Mouse (Mus musculus): ENCODE results near the gene Hoxc6.

Hoxc6 gene

DNA sequence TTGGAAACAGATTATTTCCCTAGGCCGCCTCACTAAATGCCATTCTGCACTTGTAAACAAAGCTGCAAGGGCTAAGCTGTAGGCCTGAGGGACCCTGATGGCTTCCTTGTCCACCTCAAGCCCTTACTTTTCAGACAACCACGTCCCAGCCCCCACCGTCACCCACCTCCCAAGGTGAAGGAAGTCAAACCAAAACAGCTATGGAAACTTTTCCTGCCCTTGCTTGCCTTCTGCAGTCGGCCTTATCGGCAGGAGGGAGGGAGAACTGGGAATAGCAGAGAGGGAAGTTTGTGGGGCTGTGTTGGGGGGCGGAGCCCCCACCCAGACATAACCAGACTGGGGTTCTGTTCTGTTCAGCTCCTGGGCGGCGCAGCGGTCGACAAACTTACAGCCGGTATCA lies 5.9 kb upstream of the Hoxc6 start:
- no peak for DNase-seq

DNA sequence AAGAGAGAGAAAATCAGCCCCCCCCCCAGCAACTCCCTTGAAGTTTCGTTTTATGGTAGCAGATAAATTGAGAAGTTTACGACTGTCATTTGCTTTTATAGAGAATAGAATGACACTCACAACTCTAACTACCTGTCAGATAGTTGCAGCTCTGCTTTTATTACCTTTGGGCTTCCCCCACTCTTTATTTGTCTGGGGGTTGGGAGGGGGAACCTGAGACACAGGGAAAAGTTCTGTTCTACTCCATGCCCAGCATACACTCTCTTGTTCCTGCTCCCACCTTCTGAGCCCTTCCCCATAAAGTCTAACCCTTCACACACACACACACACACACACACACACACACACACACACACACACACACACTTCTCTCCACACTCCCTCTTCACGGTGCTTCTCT lies 5.2 kb upstream of the Hoxc6 start:
- DNase-seq: no peak

DNA sequence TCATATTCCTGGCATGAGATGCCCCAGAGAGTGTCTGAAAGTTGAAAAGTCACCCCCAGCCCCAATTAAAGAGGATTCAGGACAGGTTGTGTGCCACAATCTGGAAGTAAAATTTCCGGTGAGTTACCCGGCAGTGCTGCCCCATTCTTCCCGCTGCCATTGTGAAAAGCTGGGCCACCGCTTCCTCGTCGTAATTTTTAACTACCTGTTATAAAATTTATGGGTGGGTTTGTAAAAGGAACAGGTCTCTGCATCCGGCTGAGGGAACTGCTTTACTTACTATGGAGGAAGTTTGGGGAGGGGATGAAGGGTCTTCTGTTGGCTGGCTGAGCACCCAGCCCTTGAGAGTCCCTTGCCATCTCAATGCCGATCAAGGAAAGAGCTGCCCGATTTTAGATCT lies 1.5 kb upstream of the Hoxc6 start:
- DNase-seq: peak; percentile 6

DNA sequence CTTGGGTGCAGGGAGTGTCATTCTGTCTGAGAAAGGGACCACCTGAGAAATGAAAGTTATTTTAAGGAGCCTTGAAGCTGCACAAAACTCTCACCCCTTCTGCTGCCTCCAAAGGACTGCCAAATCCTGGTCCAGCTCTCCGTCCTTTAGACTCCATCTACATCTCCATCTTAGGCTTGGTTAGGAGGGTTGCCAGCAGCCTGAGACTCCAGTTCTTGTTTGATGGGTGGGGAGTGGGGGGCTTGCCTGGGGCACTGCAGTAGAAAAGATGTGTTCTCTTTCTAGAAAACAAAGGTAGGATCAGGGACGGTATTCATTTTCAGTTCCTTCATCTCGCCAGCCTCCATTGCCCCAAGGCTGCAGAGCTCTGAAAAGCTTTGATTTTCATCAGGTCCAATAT lies 626 bp upstream of the Hoxc6 start:
- DNase-seq: peak; percentile 19

DNA sequence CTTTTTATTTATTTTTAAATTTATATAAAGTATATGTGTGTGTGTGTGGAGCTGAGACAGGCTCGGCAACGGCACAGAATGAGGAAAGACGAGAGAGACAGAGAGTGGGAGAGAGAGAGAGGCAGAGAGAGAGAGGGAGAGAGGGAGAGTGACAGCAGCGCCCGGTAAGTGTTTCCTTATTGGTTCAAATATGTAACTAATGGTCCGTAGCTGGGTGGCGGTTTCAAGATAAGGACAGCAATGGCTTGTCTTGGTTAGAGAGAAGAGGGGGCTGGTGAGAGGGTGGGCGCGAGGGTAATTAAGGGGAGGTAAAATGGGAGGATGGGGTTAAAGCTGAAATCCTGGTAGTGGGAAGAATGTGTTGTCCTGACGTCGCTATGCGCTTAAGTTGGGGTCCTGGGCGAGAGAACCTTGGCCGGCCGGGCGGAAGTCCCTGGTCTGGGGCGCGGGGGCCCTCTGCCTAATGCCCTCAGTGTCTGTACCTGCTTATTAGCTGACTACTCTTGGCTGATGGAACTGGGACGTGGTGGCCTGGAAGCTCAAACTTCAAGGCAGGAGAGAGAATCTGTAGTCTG lies 638 bp downstream of the Hoxc6 start:
- DNase-seq: no peak

DNA sequence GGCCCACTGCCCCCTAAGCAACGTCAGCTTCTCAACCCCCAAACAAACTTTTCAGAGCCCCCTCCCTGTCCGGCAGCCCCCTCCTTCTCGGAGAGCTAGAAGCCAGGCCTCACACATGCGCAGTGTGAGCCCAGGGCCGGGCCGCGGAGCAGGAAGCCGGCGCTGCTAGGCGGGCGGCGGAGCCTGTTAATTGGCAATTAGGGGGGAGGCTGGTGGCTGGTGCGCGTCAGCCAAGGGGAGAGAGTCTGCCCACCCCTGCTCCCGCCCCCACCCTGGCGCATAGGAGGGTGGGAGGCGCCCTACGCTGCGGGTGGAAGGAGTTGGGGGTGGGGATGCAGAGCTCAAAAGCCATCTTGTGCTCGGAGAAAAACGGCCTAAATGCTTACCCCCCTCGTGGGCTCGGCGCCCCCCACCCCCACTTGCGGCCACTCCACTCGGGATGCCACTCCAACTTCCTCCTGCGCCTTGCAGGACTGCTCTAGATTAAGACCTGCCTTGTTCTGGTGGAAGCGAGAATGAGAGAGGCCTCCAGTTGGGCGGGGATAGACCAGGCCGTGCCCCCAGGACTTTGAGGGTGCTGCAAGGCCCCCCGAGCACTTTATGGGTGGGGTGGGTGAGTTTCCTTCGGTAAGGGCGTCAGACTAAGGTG lies 1.2 kb downstream of the Hoxc6 start:
- peak; percentile 92 for DNase-seq

DNA sequence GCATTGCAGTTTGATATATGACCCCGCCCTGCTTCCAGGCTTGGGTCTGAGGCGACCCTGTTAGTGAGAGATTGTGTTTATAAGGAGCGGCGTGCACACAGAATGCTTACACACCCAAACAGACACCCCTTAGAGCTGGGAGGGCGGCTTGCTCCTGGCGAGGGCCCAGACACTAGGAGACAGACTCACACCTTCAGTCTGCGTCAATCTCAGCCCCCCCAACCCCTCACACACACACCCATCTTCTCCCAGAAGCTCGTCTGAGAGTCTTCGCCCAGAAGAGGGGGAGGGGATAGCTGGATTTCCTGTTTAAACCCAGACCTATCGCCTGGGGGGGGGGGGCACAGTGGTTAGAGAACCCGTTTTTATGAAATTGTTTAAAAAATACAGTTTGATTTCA lies 1.9 kb downstream of the Hoxc6 start:
- DNase-seq: peak; percentile 44

DNA sequence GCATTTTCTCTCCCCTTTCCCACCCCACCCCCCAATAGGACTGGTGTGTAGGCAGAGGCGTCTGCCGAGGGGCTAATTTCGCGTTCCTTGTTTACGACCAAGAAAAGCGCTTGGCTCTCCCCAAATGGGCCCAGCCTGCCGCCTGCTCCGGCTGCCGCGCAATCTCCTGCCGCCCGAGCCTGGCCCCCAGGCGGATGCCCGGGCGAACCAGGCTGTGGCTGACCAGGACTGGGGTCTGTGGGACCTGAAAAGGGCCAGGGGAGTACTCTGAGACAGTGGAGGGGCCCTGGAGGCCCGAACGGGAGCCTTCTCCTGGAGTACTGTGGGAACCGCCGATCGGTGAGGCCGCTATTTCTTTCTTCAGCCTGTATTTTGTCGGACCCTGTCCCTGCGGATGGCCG lies 2.4 kb downstream of the Hoxc6 start:
- no peak for DNase-seq

DNA sequence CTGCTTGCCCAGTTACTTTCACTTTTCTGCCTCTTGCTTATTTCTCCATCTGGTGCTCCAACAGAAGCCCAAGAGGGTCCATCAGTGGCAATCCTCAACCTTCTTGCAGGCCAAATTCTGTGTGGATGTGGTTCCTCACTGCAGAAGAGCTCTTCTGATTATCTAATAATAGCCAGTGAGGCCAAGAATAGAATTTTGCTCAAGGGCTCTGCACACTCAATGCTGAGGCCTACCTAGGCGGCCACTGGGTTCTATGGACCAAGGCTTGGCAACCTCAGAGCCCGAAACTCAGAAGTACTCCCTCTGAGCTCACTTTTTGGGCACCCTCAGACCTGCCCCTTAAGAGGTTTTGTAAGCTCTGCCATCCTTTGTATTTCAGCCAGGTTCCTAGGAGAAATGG lies 3.3 kb downstream of the Hoxc6 start:
- no peak for DNase-seq

DNA sequence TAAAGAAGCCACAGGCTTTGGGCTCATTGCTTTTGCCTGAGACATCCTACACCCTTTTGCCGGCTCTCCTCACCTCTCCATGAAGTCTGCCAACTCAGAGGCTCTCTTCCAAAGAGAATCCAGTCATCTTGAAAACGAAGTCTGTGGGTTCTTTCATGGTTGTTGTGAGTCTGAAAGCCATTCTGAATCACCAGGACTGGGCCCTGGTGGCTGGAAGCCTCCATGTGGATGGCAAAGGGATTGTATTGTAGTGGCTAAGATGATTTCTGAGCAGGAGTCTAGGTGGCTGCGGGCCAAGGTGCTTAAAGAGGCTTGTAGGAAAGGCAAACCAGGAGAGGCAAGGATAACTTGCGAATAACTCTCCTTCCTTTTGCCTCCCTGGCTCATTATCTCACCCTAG lies 4.1 kb downstream of the Hoxc6 start:
- DNase-seq: peak; percentile 47

DNA sequence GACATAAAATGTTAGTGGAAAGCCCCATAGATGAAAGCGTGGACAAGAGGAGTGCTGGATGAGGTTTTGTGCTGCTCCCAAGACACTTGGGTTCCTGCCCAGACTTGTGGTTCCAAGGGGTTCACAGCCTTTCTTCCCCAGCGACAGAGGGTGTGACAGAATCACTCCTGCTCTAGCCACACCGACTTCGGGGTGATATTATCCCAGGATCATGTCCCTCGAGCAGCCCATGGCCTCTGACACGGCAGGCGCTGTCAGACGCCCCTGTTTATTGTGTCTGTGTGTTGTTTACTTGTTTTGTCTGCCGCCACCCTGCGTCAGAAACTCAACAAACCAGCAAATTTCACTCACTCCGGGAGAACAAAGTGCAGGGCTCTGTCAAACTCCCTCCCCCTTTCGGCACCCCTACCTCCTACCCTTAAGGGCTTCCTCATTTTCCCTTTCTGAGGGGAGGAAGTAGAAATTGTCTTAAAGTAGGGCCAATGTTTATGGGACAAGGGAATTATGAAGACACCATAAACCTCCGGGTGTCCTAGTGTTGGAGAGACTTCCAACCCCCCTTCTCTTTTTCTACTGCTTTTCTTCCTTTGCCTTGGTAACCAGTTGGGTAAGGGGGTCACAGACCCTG lies 4.9 kb downstream of the Hoxc6 start:
- DNase-seq: no peak

DNA sequence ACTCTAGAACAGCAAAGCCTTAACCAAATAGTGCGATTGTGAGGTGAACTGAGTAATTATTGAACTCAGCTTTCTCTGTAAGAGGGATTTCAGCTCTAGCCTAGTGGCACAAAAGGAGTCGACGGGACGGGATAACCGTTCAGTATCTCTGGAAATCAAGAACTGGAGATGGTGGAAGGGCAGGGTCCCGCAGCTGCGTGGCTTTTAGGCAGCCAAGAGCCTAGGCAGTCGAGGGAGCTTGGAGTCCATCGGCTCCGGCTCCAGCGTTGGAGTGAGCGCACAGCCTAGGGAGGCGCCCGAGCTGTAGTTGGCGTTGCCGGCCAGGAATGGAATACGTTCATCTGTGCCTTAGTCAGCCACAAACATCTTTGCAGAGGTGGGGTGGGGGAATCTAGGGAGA lies 7.3 kb downstream of the Hoxc6 start:
- DNase-seq: no peak

DNA sequence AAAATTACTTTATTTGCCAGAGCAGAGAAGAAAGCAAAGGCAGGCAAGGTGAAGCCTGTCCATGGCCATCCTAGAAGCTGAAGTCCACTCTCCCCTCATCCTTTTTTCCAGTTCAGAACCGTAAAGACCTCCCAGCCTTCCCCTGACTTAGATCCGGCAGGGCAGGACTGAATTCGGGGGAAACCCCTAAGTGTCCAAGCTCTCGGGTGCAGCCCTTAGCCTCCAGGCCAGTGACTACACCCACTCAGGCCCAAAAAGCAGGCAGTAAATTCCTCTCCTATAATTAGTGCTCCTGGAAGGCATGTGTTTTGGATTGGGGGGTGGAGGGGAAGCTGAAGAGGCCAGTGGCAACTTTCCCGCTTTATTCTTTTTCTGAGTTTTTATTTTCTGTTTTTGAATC lies 7.7 kb downstream of the Hoxc6 start:
- no peak for DNase-seq

DNA sequence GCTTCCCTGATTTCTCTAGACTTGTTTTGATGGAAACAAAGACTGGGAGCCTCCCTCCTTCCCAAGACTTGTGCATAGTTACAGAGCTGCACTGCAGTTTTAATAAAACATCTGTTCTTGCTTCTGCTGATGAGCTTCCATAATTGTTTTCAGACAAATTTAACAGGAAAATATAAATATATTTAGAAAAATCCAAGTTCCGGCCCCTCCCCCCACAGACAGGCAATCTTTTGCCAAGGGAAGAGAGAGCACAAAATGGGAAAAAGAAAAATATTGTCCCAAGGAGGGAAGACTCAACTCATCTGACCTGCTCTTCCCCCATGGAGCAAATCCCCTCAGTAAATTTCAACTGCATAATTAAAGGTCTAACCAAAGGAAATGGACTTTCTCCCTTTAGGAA lies 8.3 kb downstream of the Hoxc6 start:
- DNase-seq: no peak

DNA sequence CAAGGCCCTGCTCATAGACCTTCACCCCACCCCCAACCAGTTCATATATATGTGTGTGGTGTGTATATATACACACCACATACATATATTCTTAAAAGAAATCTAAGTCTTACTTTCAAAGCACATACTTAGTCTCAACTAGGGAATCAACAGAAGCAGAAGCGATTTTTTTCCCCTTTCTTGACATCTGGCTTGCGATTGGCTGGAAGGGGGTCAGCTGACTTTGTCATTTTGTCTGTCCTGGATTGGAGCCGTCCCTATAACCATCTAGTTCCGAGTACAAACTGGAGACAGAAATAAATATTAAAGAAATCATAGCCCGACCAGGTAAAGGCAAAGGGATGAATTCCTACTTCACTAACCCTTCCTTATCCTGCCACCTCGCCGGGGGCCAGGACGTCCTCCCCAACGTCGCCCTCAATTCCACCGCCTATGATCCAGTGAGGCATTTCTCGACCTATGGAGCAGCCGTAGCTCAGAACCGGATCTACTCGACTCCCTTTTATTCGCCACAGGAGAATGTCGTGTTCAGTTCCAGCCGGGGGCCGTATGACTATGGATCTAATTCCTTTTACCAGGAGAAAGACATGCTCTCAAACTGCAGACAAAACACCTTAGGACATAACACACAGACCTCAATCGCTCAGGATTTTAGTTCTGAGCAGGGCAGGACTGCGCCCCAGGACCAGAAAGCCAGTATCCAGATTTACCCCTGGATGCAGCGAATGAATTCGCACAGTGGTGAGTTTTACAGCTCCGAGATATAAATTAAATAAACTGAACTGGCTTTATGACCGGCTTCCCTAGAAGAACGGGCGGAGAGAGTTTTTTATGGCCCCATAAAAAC lies 11.4 kb downstream of the Hoxc6 start:
- DNase-seq: no peak

DNA sequence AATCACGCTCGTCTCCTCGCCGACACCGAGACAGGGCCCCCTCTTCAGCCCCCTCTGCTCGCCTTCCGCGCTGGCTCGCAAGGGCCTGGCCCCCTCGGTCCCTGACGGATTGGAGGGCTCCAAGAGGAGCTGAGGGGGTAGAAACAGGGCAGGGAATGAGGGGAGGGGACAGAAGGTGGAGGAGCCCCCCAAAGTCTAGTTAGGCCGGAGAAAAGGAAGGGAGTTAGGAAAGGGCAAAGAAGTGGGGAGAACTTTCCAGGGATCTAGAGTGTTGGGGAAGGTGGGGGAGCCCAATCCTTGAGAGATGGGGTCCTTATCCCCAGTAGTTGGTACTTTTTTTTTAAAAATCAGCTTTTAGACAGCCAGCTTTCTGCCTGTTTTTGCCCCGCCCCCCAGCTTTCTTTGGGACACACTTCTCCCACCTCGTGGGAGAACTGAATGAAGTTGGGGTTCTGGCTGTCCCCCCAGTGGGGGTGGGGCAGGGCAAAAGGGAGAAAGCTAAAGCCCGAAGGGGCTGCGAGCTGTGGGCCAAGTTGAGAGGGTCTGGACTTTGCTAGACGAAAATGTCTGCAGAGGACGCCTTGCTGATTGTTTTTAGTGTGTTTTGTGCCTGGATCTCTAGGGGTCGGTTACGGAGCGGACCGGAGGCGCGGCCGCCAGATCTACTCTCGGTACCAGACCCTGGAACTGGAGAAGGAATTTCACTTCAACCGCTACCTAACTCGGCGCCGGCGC lies 12.2 kb downstream of the Hoxc6 start:
- DNase-seq: no peak

DNA sequence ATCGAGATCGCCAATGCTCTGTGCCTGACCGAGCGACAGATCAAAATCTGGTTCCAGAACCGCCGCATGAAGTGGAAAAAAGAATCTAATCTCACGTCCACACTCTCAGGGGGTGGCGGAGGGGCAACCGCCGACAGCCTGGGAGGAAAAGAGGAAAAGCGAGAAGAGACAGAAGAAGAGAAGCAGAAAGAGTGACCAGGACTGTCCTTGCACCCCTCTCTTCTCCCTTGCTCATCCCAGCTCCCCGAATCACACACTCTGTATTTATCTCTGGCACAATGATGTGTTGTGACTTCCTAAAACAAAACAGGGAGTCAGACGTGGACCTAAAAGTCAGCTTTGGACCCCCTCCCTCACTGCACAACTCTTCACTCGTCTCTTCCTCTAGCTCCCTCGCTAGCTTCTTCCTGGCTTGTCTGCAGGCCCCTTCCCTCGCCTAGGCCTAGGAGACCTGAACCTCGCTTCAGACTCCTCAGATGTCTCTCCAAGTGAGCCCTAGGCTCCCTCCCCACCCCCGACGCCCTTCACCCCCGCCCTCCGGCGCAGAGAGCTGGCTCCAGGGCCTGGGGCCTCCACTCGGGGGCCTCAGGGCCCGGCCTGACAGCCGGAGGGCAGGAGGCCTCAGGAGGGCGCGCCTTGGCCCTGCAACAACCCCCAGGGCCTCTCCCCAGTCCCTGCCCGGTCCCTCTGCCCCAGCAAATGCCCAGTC lies 12.9 kb downstream of the Hoxc6 start:
- no peak for DNase-seq

DNA sequence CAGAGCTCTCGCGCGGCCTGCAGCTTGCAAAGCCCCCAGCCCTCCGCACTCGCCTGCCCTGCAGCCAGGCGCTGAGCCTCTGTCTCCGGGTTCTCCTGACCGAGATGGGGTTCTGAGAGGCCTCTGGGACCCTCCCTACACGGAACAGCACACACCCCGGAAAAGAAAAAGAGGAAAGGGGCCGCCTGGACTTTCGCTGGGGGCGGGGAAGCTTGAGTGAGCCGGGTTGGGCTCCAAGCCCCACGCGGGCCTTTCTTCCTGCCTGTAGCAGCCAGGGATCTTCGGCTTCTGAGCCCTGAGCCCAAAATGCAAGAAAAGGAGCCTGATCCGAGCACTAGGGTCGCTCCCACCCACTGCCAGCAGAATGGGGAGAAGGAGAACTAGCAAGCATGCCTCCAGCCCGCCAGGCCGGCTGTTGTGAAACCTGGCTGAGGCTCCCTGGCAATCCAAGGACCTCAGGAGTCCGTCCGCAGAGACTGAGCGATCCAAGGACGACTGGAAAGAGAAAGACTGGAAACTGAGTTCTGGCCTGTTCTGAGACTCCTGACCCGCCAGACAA lies 13.9 kb downstream of the Hoxc6 start:
- no peak for DNase-seq

DNA sequence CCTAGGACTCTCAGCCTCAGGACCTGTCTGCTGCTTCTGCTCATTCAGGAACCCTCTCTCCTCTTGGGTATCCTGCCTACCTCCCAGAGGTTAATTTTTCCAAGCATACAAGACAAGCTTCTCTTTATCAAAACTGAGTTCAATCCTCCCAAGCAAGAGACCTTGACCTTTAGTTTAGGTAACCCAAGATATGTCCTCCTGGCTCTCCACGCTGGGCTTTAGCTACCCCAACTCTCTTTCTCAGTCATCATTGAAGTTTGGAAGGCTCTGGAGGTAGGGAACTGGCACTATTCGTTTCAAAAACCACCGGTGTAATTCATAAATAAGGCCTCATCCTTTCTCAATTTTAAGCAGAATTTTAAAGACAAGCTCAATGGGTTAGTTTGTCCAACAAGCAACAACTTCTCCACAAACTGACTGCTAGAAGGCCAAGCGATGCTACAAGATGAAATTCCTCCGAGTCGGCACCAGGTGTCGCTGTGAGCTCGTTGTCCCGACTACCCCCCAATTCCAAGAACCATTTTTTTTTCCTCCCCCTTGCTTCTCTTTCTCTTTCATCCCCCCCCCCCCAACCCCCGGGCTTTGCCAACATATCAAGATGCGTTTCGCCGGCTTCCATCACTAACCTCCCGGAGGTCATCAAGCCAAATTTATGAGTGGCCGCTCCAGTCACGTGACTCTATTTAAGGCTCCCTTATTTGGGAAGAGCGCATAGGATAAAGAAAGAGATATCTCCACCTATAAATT lies 15.4 kb downstream of the Hoxc6 start:
- peak; percentile 51 for DNase-seq

DNA sequence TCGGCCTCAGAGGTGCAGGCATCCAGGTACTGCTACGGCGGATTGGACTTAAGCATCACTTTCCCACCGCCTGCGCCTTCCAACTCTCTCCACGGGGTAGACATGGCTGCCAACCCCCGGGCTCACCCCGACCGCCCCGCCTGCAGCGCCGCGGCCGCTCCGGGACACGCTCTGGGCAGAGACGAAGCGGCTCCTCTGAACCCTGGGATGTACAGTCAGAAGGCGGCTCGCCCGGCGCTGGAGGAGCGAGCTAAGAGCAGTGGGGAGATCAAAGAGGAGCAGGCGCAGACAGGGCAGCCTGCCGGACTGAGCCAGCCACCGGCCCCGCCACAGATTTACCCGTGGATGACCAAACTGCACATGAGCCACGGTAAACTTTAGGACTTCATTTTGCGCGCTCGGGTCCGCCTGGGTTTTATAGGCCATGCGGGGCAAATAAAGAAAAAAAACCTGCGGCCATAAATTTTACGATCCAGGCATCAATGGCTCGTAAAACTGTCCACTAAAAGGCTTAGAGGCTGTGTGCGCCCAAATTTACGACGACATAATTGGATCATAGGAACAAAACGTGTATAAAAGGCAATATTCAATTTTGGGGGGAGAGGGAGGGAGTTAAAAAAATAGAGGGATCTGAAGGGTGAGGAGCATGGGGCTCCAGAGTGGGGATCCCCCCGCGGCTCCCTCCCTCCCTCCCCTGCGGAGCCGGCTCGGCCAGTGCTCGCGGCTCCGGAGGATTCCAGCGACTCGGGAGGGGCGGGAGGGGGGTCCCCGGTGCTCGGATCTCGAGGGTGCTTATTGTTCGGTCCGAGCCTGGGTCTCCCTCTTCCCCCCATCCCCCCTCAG lies 16.3 kb downstream of the Hoxc6 start:
- DNase-seq: peak; percentile 50

Measured in kidney, adult 9 months (tissue).